Mouse (Mus musculus) A20 (cell line): ENCODE measurements around the gene Gm42420.

ENCODE experiments used
- DNase-seq: peaks from one replicate; pipeline ENCODE4 v3.0.0-alpha.2; 2011; ENCODE audit warnings: low read depth, low spot score

The Gm42420 gene

DNA sequence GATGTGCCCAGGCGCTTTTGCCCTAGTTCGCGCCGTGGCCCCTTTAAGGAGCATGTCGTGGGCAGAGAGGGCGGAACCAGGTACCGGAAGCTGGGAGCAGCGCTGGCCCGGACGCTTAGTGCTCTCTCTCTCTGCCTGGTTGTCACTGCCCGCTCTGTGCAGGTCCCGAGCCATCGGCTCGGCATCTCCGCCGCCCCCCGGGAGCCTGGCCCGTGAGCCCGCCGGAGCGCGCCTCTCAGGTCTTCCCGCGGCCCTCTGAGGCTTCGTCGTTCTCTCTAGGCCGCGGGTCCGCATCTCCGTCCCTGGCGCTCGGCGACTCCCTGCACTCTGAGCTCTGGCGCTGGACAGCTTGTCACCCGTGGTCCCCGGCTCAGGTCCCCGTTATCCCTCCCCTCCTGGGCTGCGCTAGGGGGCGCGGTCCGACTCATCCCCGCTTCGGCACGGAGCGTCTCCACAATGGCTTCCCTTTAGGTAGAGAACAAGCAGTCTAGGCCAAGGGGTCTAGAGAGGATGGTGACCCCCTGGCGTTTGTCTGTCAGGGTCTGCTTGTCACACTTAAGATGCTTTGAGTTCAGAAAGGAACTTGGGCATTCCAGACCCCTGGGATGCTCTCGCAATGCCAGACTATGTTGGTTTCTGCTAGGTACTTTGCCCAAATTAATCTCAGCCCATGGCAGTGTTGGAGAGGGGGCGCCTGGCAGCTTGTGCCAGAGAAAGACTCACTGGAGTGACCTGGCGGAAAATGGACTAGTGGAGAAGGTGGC, 11.6 kb upstream of the Gm42420 start, which contains the start of gene Adck2:
Gene Adck2 (plus strand): TSS at position 83 of the 764 bp plus-strand sequence.
- DNase-seq = peak; percentile 94

DNA sequence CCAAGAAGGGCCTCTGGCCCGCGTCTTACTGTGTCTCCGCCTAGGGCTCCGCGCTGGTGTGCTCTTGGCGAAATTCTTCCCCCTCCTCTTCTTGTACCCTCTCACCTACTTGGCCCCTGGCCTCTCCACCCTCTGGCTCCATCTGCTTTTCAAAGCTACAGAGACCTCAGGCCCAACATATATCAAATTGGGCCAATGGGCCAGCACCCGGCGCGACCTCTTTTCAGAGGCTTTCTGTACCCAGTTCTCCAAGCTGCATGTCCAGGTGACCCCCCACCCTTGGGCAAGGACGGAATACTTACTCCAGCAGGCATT, 11.0 kb upstream of the Gm42420 start:
- no peak for DNase-seq

DNA sequence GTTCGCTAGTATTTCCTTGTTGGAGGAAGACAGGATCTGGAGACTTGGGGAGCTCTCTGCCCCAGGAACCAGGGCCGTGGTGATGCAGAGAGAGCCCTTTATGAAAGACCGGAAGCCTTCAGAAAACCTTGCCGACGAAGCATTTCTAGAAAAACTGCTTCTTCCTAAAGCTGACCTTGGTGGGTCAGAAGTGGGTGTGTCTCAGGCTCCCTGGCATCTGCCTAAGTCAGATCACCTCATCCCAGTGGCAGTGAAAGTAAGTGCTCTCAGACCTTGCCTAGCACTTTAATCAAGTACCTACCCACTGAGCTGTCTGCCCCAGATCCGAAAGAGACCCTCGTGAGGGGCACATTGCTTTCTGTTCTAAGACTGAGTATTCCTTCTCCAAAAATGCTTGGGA, 10.6 kb upstream of the Gm42420 start:
- DNase-seq = no peak

DNA sequence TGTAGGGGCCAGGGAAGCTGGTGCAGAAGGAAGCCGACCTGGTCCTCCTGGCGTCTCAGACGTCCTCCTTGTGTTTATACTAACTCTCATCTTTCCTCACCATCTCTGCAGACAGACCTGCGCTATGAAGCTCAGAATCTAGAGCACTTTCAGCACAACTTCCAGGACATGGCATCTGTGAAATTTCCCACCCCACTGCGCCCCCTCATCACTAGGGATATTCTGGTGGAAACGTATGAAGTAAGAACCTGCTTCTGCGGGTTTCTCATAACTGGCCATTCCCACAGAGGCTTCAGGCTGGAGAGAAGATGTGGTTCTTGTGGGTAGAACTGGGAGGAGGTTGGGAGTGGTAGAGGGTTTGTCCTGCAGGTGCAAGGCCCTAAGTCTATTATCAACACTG, 6.0 kb upstream of the Gm42420 start:
- no peak for DNase-seq

DNA sequence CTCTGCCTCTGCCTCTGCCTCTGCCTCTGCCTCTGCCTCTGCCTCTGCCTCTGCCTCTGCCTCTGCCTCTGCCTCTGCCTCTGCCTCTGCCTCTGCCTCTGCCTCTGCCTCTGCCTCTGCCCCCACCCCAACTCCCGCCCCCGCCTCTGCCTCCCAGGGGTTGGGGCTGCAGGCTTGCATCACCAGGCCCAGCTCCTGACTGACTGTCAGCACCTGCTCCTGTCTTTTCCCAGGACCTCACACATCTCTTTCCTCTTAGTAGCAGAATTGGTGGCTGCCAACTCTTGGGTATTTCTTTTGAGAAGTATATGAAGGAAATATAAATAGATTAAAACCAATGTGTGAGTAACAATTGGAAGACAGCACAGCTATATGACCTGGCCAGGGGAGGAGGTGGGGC, 5.0 kb upstream of the Gm42420 start:
- no peak for DNase-seq

DNA sequence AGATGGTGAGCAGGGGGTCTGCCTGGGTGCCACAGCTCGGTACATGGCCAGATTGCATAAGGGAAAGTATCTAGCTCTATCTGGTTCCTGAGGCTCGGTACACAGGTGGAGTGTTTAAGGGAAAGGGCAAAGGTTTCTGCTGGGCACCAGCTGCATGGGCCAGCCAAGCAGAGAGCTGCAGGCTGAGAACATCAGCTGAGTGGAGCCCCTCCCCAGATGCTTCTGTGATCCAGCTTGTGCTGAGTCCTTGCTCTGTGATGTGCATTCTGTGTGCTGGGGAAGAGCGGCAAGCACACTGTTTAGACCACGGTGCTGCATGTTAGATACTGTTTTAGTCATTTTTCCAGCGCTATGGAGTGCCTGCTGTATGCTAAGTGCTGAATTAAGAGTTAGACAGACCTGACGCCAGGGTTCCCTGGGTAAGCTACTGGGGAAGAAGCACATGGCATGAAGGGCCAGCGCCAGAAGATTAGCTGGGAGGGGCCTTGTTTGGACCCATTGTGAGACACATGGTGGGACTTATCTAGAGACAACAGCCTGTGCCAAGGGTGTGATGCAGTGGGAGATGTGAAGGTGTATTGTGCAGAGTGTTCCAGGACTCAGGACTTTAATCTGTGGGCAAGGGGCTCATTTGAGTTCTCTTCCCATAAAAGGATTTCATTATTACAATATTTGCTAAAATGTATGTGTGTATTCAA, 4.3 kb upstream of the Gm42420 start:
- no peak for DNase-seq

DNA sequence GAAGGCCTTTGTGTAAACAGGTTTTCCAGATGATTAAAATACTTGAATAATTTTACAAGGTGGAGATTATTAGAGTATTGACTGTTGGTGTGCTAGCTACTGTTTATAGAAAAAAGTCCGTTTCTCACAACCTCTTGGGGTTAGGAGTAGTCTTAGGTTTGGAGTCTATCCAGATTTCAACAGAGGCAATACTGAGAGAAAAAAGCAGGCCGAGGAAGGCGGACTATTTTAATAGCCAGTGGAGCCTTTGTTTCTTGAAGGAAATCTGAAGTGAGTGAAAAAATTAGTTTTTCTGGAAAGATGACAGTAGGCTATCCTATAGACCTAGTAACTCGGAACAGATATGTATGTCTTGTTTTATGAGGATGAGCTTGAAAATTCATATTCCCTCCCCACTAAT, 5.9 kb downstream of the Gm42420 start:
- DNase-seq = no peak

DNA sequence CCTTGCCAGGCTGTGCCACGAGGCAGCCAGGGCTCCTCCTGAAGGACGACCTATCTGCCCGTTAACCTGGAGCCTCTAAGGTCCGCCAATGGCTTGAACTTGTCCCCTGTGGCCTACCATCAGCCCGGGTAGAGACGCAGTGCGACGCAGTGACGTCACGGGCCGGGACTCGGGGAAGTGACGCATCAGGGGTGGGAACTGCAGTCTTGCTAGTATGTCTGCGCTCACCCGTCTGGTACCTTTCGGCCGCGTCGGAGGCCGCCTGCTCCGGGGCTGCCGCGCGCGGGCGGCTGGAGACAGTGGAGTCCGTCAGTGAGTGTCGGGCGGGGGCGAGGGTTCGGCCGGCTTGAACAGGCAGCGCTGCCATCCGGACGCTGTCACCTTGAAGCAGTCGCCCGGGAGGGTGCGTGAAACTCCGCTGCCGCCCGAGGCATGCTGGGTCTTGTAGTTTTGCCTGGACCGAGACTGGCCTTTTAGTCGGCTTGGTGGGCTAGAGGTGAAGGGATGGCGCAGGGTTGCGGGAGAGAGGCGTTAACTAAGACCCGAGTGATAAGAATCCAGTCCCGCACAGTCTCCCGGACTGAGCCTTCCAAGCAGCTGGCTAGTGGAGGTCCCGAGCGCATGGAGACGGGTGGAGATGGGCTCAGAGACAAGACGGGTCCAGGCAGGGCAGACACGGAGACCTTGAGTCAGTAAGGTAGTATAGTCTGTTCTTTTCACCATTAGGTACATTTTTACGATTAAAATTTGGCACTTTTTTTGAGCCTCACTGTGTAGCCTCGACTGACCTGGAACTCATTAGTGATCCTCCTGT, 7.1 kb downstream of the Gm42420 start, which contains the start of gene Ndufb2:
Gene Ndufb2 (plus strand): TSS at position 174 of the 814 bp plus-strand sequence.
- peak; percentile 98 for DNase-seq

DNA sequence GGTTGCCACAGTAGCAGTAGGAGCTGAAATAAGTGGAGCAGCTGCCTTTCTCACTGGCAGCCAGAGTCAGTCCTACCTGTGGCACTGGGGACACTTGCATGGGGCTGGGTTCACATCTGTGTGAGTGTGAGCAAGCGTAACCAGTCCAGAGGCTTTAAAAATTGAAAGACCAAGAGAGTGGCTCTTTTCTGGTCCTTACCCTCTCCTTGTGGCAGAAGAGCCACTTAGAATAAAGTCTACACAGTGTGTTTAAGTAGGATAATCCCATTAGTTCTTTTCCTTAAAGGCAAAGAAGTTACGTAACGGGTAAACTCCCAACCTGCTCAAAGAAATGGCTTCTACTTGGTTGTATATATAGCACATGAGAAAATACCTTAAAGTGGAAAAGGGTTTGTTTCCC, 15.3 kb downstream of the Gm42420 start:
- no peak for DNase-seq

DNA sequence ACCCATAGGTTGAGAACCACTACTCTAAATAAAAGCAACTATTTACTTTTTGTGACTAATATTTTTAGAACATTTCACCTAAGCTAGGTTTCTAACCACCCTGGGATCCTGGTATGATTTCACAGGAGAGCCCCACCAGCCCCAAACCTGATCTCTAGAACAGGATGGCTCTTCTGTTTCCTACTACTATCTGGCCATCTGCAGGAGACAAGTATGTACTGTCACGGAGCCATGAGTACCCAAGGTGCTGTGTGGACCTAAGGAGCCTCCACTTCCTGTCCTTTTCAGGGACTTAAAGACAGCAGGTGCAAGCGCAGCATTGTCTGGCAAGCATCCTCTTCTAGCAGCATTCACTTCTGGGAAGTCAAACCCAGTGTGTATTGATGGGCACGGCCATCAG, 16.3 kb downstream of the Gm42420 start:
- DNase-seq = no peak

DNA sequence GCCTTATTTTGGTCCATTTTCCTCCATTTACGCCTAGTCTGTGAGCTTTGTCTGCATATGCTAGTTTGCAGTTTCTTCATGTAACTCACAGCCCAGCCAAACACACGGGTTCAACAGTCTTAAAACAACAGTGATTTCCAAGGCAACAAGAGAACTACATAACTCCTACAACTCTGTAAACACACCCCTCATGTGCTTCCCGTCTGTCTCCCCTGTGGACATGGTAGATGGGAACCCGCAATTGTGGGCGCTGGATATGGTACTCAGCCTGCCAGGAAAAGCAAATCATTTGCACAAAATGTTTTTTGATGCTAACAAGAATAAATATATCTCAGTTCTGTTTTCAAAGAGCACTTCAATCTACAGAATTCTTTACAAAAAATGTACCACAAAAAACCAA, 19.0 kb downstream of the Gm42420 start:
- DNase-seq = no peak

DNA sequence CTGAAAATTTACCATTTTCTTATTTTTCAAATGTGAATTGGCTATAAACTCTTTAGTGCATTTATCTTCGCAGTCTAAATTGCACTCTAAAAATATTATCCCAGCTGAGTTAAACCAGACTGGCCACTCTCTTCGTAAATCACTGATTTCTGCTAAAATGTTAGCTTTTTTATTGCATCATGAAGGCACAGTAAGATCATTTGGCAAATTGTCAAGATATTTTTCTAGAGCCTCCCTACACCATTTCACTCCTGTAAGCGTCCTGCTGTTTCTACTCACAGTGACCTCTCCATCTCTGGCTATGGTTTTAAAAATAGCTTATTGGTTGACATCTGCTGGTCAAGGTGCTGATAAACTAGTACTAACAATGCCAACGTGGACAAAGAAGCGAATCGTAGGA, 20.5 kb downstream of the Gm42420 start:
- no peak for DNase-seq

DNA sequence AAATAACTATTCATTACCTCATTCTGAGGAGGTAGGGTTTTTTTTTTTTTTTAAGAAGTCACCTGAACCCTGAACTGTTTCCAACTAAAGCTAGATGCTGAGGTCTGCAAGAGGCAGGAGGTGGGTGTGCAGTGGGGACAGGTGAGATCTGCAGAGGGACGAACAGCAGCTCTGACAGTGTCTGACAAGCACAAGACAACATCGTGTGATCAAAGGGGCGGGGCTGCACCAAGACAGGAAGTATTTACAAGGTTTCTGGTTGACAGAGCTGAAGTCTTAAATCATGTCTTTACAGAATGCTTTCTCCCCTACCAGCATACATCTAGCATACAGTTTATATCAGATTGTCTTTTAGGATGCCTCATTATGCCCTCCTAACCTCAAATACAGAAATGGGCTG, 21.3 kb downstream of the Gm42420 start:
- DNase-seq = peak; percentile 74

DNA sequence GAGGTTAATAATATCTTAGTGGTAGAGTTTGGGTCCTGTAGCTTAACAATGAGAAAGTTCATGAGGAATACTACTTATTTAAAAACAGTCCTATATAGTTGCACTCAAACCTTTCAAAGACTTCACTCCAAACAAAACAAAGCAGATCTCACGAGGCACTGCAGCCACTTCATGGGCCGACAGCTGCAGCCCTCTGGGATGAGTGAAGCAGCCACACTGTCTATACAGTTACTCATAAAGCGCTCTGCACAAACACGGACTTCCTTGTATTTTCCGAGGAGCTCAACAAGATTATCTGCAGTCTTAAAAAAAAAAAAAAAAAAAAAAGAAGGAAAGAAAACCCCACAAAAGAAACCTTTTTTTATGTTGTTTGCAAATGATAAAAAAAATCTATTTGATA, 21.8 kb downstream of the Gm42420 start:
- DNase-seq = no peak

DNA sequence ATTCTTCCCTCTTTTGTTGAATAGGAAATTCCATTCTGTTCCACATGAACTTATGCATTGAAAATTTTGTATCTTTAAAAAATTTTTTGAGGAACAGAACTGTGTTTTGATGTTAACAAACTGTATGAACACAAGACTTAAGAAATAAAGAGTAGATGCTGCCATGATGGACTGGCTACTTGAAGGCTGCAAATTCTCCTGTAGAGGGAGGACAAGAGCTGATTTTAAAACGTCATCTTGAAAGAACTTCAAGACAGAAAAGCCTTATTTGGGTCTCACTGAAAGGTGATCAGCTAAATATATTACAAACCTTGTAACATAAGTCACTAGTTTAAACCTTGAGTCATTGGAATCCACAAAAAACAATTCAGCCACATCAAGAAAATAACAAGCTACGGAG, 24.7 kb downstream of the Gm42420 start:
- DNase-seq = peak; percentile 16

DNA sequence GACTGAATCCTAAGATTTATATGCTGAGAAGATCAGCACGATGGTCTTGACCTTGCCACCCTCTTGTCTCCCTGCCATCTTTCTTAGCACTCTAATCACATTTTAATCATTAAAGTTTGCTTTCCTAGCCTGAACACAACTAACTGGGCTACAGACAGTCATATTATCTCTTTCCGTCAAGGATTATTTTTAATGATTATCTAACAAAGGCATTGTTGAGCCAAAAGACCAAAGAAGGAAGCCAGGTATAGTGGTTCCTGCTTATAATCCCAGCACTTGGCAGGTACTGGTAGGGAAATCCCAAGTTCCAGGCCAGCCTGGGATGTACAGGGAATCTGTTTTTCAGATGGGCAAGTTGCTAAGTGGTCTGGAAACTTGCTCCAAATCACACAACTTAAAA, 25.7 kb downstream of the Gm42420 start:
- DNase-seq = no peak
